Mouse (Mus musculus) neural tube, embryonic 11.5 days (tissue): ENCODE measurements around the gene Drg1. TPM values are rescaled to one million over a fixed set of nuclear protein-coding genes. Genes with fewer than 3 reads are reported as not detected.
A peak's percentile ranks its signal among the peaks of the same experiment; 100 is the strongest.
"Not testable (repeated sequence)": the region's sequence is repeated elsewhere in the genome, so short reads cannot be mapped to it uniquely, and the experiment has no call there.

Experiments
- ATAC-seq: fragments of 200-750 bp; cut with Nextera tagmentation; 2 replicates; pipeline ENCODE4 v1.8.0; 2017; ENCODE audit warnings: moderate number of reproducible peaks, mild to moderate bottlenecking, moderate TSS enrichment, moderate library complexity; ENCODE audit not compliant: insufficient read depth, low FRiP score, low TSS enrichment
- DNase-seq: peaks from one replicate; pipeline ENCODE4 v3.0.0-alpha.2; 2015; ENCODE audit warnings: low spot score
- H3K27ac ChIP-seq: fragments of 300-500 bp; sonication (generic); 2 replicates; pipeline ENCODE4 v1.5.1; 2014; ENCODE audit warnings: low read depth, mild to moderate bottlenecking, low read length
- H3K27me3 ChIP-seq: fragments of 300-500 bp; sonication (generic); 2 replicates; pipeline ENCODE4 v1.6.1; 2014; ENCODE audit warnings: mild to moderate bottlenecking, low read length, mixed read lengths; ENCODE audit not compliant: control insufficient read depth, insufficient read depth
- H3K36me3 ChIP-seq: fragments of 300-500 bp; sonication (generic); 2 replicates; pipeline ENCODE4 v1.6.1; 2014; ENCODE audit warnings: mild to moderate bottlenecking, low read length, moderate library complexity, mixed read lengths; ENCODE audit not compliant: control insufficient read depth, insufficient read depth
- H3K4me1 ChIP-seq: fragments of 300-500 bp; sonication (generic); 2 replicates; pipeline ENCODE4 v1.6.1; 2014; ENCODE audit warnings: low read length, mixed read lengths; ENCODE audit not compliant: control insufficient read depth, insufficient read depth
- H3K4me2 ChIP-seq: fragments of 300-500 bp; sonication (generic); 2 replicates; pipeline ENCODE4 v1.6.1; 2014; ENCODE audit warnings: low read depth, mild to moderate bottlenecking, moderate library complexity
- H3K4me3 ChIP-seq: fragments of 300-500 bp; sonication (generic); 2 replicates; pipeline ENCODE4 v1.5.1; 2014; ENCODE audit warnings: low read depth, low read length
- H3K9ac ChIP-seq: fragments of 300-500 bp; sonication (generic); 2 replicates; pipeline ENCODE4 v1.6.1; 2014; ENCODE audit warnings: mild to moderate bottlenecking, low read length
- H3K9me3 ChIP-seq: fragments of 300-500 bp; sonication (generic); 2 replicates; pipeline ENCODE4 v1.6.1; 2016; ENCODE audit warnings: low read length; ENCODE audit not compliant: control insufficient read depth
- WGBS: fragments of 180-500 bp; shearing (Covaris S2); extraction: QIAGEN DNeasy Blood & Tissue Kit; methylation state at CpG from one replicate; pipeline ENCODE4 v1.1.7; 2014; 5-methylcytosine and 5-hydroxymethylcytosine counted together
- polyA plus RNA-seq: library from polyadenylated mRNA; unstranded; fragments of >200 nt; fragmentation: Nextera tagmentation; extraction: Ambion mirVana; gene quantifications from 2 replicates; pipeline ENCODE4 v1.2.1, GENCODE M21; 2014

The Drg1 gene
- polyA plus RNA-seq, 1 experiment from 2014 or later, result 301 TPM

- not testable (repeated sequence) for H3K9ac ChIP-seq, H3K4me1 ChIP-seq, H3K4me2 ChIP-seq, H3K27ac ChIP-seq, ATAC-seq, DNase-seq, H3K4me3 ChIP-seq, H3K9me3 ChIP-seq, H3K36me3 ChIP-seq, H3K27me3 ChIP-seq
- 89% methylated on average over 5 of the region's 7 CpGs for WGBS
Observed at GRCm38 (mm10) chr11:3200636-3201035, 65.6 kb downstream of the Drg1 start.

- Histone ChIP-seq H3K27me3 (no peaks in the 10 kb centered on the region), H3K9me3 (no peaks in the 10 kb centered on the region), H3K9ac (no peak within 1 kb of the TSS), H3K4me3 (no peak within 1 kb of the TSS), H3K4me1 (no peaks in the 10 kb centered on the region), H3K36me3 (no peaks in the 10 kb centered on the region), H3K27ac (no peak within 1 kb of the TSS), H3K4me2 (no peak within 1 kb of the TSS)
- 84% methylated on average over 25 of the region's 25 CpGs for WGBS
- no peak for DNase-seq
- ATAC-seq, result no peak
Observed at GRCm38 (mm10) chr11:3193363-3193762, 72.9 kb downstream of the Drg1 start, which contains the start of gene Sfi1. Gene Sfi1, minus strand, starts transcription at chr11:3193463.

GRCm38 (mm10) chr11:3182707-3183106 lies 83.5 kb downstream of the Drg1 start:
- H3K9me3 ChIP-seq, H3K27ac ChIP-seq, H3K27me3 ChIP-seq, H3K4me2 ChIP-seq, H3K4me1 ChIP-seq, DNase-seq, H3K9ac ChIP-seq, ATAC-seq, H3K36me3 ChIP-seq, H3K4me3 ChIP-seq: not testable (repeated sequence)
- 88% methylated on average over 1 of the region's 1 CpGs for WGBS

- WGBS, result 50% methylated on average over 1 of the region's 1 CpGs
- not testable (repeated sequence) for H3K4me1 ChIP-seq, H3K27ac ChIP-seq, H3K9me3 ChIP-seq, DNase-seq, H3K4me3 ChIP-seq, H3K9ac ChIP-seq, H3K4me2 ChIP-seq, ATAC-seq, H3K36me3 ChIP-seq, H3K27me3 ChIP-seq
Observed at GRCm38 (mm10) chr11:3181971-3182370, 84.2 kb downstream of the Drg1 start.

- H3K27ac ChIP-seq, ATAC-seq: not testable (repeated sequence)
Observed at GRCm38 (mm10) chr11:3181250-3181649, 85.0 kb downstream of the Drg1 start.

GRCm38 (mm10) chr11:3180510-3181160 lies 85.6 kb downstream of the Drg1 start:
- DNase-seq, H3K27me3 ChIP-seq, H3K4me3 ChIP-seq, H3K27ac ChIP-seq, H3K4me1 ChIP-seq, ATAC-seq, H3K4me2 ChIP-seq, H3K36me3 ChIP-seq, H3K9me3 ChIP-seq, H3K9ac ChIP-seq: not testable (repeated sequence)
- 74% methylated on average over 6 of the region's 6 CpGs for WGBS

More at GRCm38 (mm10) chr11:3181250-3181649, 85.0 kb downstream of the Drg1 start:
- H3K36me3 ChIP-seq, H3K4me3 ChIP-seq, H3K27me3 ChIP-seq, H3K4me1 ChIP-seq, H3K9ac ChIP-seq, H3K9me3 ChIP-seq, H3K4me2 ChIP-seq: not testable (repeated sequence)
- DNase-seq, result peak; percentile 31
- 68% methylated on average over 4 of the region's 4 CpGs for WGBS

GRCm38 (mm10) chr11:3179726-3180092 lies 86.5 kb downstream of the Drg1 start:
- not testable (repeated sequence) for H3K4me2 ChIP-seq

GRCm38 (mm10) chr11:3178968-3179725 lies 87.1 kb downstream of the Drg1 start:
- not testable (repeated sequence) for H3K36me3 ChIP-seq, H3K9me3 ChIP-seq, H3K27me3 ChIP-seq, H3K27ac ChIP-seq, H3K4me1 ChIP-seq, H3K4me3 ChIP-seq, DNase-seq, H3K9ac ChIP-seq, H3K4me2 ChIP-seq
- 84% methylated on average over 6 of the region's 6 CpGs for WGBS
- peak; percentile 21; the same call in 1 of the 2 replicates for ATAC-seq

More at GRCm38 (mm10) chr11:3179726-3180092, 86.5 kb downstream of the Drg1 start:
- H3K36me3 ChIP-seq, H3K9me3 ChIP-seq, DNase-seq, H3K27me3 ChIP-seq, H3K4me1 ChIP-seq, ATAC-seq, H3K4me3 ChIP-seq, H3K9ac ChIP-seq, H3K27ac ChIP-seq: not testable (repeated sequence)
- WGBS, result 91% methylated on average over 7 of the region's 7 CpGs
